Mouse (Mus musculus) CD4-positive helper T cell, adult 2 months (primary cell): ENCODE results near the gene Ackr2.

ENCODE experiments used
- DNase-seq: peaks from one replicate; pipeline ENCODE4 v3.0.0-alpha.2; 2012; ENCODE audit warnings: low read depth, missing footprints, low spot score

Gene Ackr2

GRCm38 (mm10) chr9:121891301-121891700, 6.9 kb upstream of the Ackr2 start:
- no peak for DNase-seq

- DNase-seq: no peak
Measured at GRCm38 (mm10) chr9:121892057-121892687, 6.0 kb upstream of the Ackr2 start.

- DNase-seq: no peak
Measured at GRCm38 (mm10) chr9:121894447-121894846, 3.7 kb upstream of the Ackr2 start.

- no peak for DNase-seq
Measured at GRCm38 (mm10) chr9:121895392-121895993, 2.7 kb upstream of the Ackr2 start.

- no peak for DNase-seq
Measured at GRCm38 (mm10) chr9:121896820-121897219, 1.3 kb upstream of the Ackr2 start.

- DNase-seq: no peak
Measured at GRCm38 (mm10) chr9:121899306-121899705, 1.2 kb downstream of the Ackr2 start.

GRCm38 (mm10) chr9:121900282-121900855, 2.2 kb downstream of the Ackr2 start:
- no peak for DNase-seq

GRCm38 (mm10) chr9:121901710-121902700, 3.9 kb downstream of the Ackr2 start:
- no peak for DNase-seq

GRCm38 (mm10) chr9:121903476-121904305, 5.5 kb downstream of the Ackr2 start:
- DNase-seq: no peak

GRCm38 (mm10) chr9:121904319-121904718, 6.2 kb downstream of the Ackr2 start:
- no peak for DNase-seq

- no peak for DNase-seq
Measured at GRCm38 (mm10) chr9:121904946-121905345, 6.8 kb downstream of the Ackr2 start.

- no peak for DNase-seq
Measured at GRCm38 (mm10) chr9:121905556-121906185, 7.5 kb downstream of the Ackr2 start.

GRCm38 (mm10) chr9:121906456-121906855, 8.3 kb downstream of the Ackr2 start:
- DNase-seq: no peak

- no peak for DNase-seq
Measured at GRCm38 (mm10) chr9:121907356-121908070, 9.4 kb downstream of the Ackr2 start.

GRCm38 (mm10) chr9:121908321-121908720, 10.2 kb downstream of the Ackr2 start:
- DNase-seq: no peak

- DNase-seq: no peak
Measured at GRCm38 (mm10) chr9:121909635-121910034, 11.5 kb downstream of the Ackr2 start.

- DNase-seq: no peak
Measured at GRCm38 (mm10) chr9:121911196-121911595, 13.0 kb downstream of the Ackr2 start.

- no peak for DNase-seq
Measured at GRCm38 (mm10) chr9:121912786-121913185, 14.6 kb downstream of the Ackr2 start.

- DNase-seq: no peak
Measured at GRCm38 (mm10) chr9:121914226-121914757, 16.1 kb downstream of the Ackr2 start.

- DNase-seq: no peak
Measured at GRCm38 (mm10) chr9:121915056-121915455, 16.9 kb downstream of the Ackr2 start.
